Mouse (Mus musculus) myocyte (in vitro differentiated cells): ENCODE measurements around the gene Draxin. TPM values are rescaled to one million over a fixed set of nuclear protein-coding genes. Genes with fewer than 3 reads are reported as not detected.

Source experiments
- H3K27me3 ChIP-seq: one replicate; pipeline ENCODE4 v1.6.1; 2011; ENCODE audit not compliant: control insufficient read depth, insufficient read depth, insufficient read length
- H3K36me3 ChIP-seq: one replicate; pipeline ENCODE4 v1.6.1; 2011; ENCODE audit not compliant: control insufficient read depth, insufficient read depth
- H3K4me2 ChIP-seq: one replicate; pipeline ENCODE4 v1.6.1; 2011; ENCODE audit warnings: low read depth, control low read depth
- H3K4me3 ChIP-seq: one replicate; pipeline ENCODE4 v1.5.1; 2011; ENCODE audit warnings: mild to moderate bottlenecking, control low read depth, moderate library complexity
- H3K79me2 ChIP-seq: one replicate; pipeline ENCODE4 v1.6.1; 2011; ENCODE audit not compliant: control insufficient read depth, insufficient read depth
- H3ac ChIP-seq: one replicate; pipeline ENCODE4 v1.6.1; 2011; ENCODE audit not compliant: control insufficient read depth, insufficient read length
- CEBPB ChIP-seq: IDR thresholded peaks from 2 replicates; pipeline ENCODE4 v1.6.1; 2011; ENCODE audit warnings: mild to moderate bottlenecking, moderate library complexity; ENCODE audit not compliant: poor library complexity, insufficient read depth, severe bottlenecking
- E2F4 ChIP-seq: IDR thresholded peaks from one replicate; pipeline ENCODE4 v1.6.1; 2011; ENCODE audit warnings: mild to moderate bottlenecking, control low read depth, moderate library complexity; ENCODE audit not compliant: insufficient read depth
- MAX ChIP-seq: IDR thresholded peaks from one replicate; pipeline ENCODE4 v1.6.1; 2011; ENCODE audit warnings: low read depth, mild to moderate bottlenecking, control low read depth
- MYOD1 ChIP-seq, 3 experiments: IDR thresholded peaks; one replicate each; pipeline ENCODE4 v1.6.1; 2011; ENCODE audit warnings: control low read depth in 2 of 3, low read depth in 2 of 3, mild to moderate bottlenecking in 2 of 3, moderate library complexity in 1 of 3; ENCODE audit not compliant: insufficient read length in 2 of 3, control insufficient read depth in 1 of 3
- MYOG ChIP-seq, 3 experiments: IDR thresholded peaks; one replicate each; pipeline ENCODE4 v1.6.1; 2011; ENCODE audit warnings: control low read depth in 2 of 3, low read depth in 2 of 3, mild to moderate bottlenecking in 2 of 3; ENCODE audit not compliant: insufficient read length in 2 of 3, control insufficient read depth in 1 of 3, insufficient read depth in 1 of 3
- POLR2A ChIP-seq: IDR thresholded peaks from one replicate; pipeline ENCODE4 v1.6.1; 2011; ENCODE audit warnings: low read depth, mild to moderate bottlenecking, control low read depth, moderate library complexity; ENCODE audit not compliant: insufficient read length
- POLR2AphosphoS2 ChIP-seq: IDR thresholded peaks from one replicate; pipeline ENCODE4 v1.6.1; 2011; ENCODE audit warnings: low read depth, control low read depth; ENCODE audit not compliant: insufficient read length
- REST ChIP-seq: IDR thresholded peaks from one replicate; pipeline ENCODE4 v1.6.1; 2011; ENCODE audit warnings: mild to moderate bottlenecking, control low read depth, moderate library complexity; ENCODE audit not compliant: insufficient read depth, insufficient read length
- SRF ChIP-seq: IDR thresholded peaks from one replicate; pipeline ENCODE4 v1.6.1; 2011; ENCODE audit warnings: low read depth; ENCODE audit not compliant: control insufficient read depth, insufficient read length
- TCF12 ChIP-seq: IDR thresholded peaks from one replicate; pipeline ENCODE4 v1.6.1; 2011; ENCODE audit warnings: mild to moderate bottlenecking, control low read depth; ENCODE audit not compliant: poor library complexity, insufficient read depth, severe bottlenecking
- TCF3 ChIP-seq: IDR thresholded peaks from one replicate; pipeline ENCODE4 v1.6.1; 2011; ENCODE audit warnings: low read depth, control low read depth; ENCODE audit not compliant: insufficient read length
- USF1 ChIP-seq: IDR thresholded peaks from one replicate; pipeline ENCODE4 v1.6.1; 2011; ENCODE audit warnings: low read depth, mild to moderate bottlenecking, control low read depth, moderate library complexity
- polyA plus RNA-seq: library from polyadenylated mRNA; unstranded; fragments of >200 nt; fragmentation: generic; extraction: Trizol; gene quantifications from one replicate; pipeline ENCODE4 v1.2.1, GENCODE M21; 2012; ENCODE audit warnings: missing spikeins

Draxin gene
- polyA plus RNA-seq, 1 experiment, result 0.04 TPM

- no peak for TF ChIP-seq POLR2AphosphoS2
- TF ChIP-seq USF1, result no peak
- TF ChIP-seq MAX, result no peak
- TF ChIP-seq POLR2A, result no peak
- TF ChIP-seq SRF, result no peak
- TF ChIP-seq E2F4, result no peak
- no peak for TF ChIP-seq TCF3
- no peak for TF ChIP-seq TCF12
- no peak for TF ChIP-seq MYOD1 (IDR thresholded peaks at IDR 0.05; ENCODE audit: control insufficient read depth in 1 of 3, insufficient read length in 2 of 3, low read depth in 2 of 3)
Observed at GRCm38 (mm10) chr4:148061086-148061480, 69.4 kb downstream of the Draxin start.

GRCm38 (mm10) chr4:148060120-148061085 is 70.1 kb downstream of the Draxin start:
- Histone ChIP-seq H3K79me2 (no peaks in the 10 kb centered on the region), H3ac (no peak overlapping the region), H3K27me3 (no peaks in the 10 kb centered on the region), H3K4me3 (no peak overlapping the region), H3K36me3 (peaks cover 11% of the 10 kb centered on the region), H3K4me2 (peak overlapping the region; percentile 18)
- no peak for TF ChIP-seq SRF
- no peak for TF ChIP-seq POLR2A
- peak; percentile 84 for TF ChIP-seq POLR2AphosphoS2

More at GRCm38 (mm10) chr4:148061086-148061480, 69.4 kb downstream of the Draxin start:
- Histone ChIP-seq H3K4me3 (no peak overlapping the region), H3K79me2 (no peaks in the 10 kb centered on the region), H3K4me2 (no peak overlapping the region), H3K36me3 (peaks cover 11% of the 10 kb centered on the region), H3K27me3 (no peaks in the 10 kb centered on the region), H3ac (no peak overlapping the region)

GRCm38 (mm10) chr4:148058993-148059392 is 71.5 kb downstream of the Draxin start:
- Histone ChIP-seq H3ac (no peak overlapping the region), H3K4me2 (no peak overlapping the region), H3K4me3 (no peak overlapping the region), H3K79me2 (no peaks in the 10 kb centered on the region), H3K36me3 (peaks cover 14% of the 10 kb centered on the region), H3K27me3 (no peaks in the 10 kb centered on the region)
- no peak for TF ChIP-seq MYOG (IDR thresholded peaks at IDR 0.05; ENCODE audit: control insufficient read depth in 1 of 3, insufficient read depth in 1 of 3, insufficient read length in 2 of 3, low read depth in 2 of 3)
- TF ChIP-seq TCF12, result no peak
- TF ChIP-seq POLR2AphosphoS2, result no peak
- no peak for TF ChIP-seq USF1
- no peak for TF ChIP-seq MAX
- TF ChIP-seq TCF3, result no peak
- no peak for TF ChIP-seq E2F4

- Histone ChIP-seq H3K4me3 (no peak overlapping the region), H3K4me2 (no peak overlapping the region), H3ac (no peak overlapping the region), H3K27me3 (no peaks in the 10 kb centered on the region), H3K79me2 (no peaks in the 10 kb centered on the region), H3K36me3 (peaks cover 18% of the 10 kb centered on the region)
- TF ChIP-seq POLR2AphosphoS2 (peak; percentile 59), MYOG (IDR thresholded peaks at IDR 0.05; ENCODE audit: control insufficient read depth in 1 of 3, insufficient read depth in 1 of 3, insufficient read length in 2 of 3, low read depth in 2 of 3) (peak in 2 of 3 experiments; percentile 27 to 75), CEBPB (no peak), SRF (no peak), TCF12 (peak; percentile 19), REST (no peak), MAX (no peak), E2F4 (no peak), MYOD1 (IDR thresholded peaks at IDR 0.05; ENCODE audit: control insufficient read depth in 1 of 3, insufficient read length in 2 of 3, low read depth in 2 of 3) (peak in 2 of 3 experiments; percentile 35 to 51)
Observed at GRCm38 (mm10) chr4:148058218-148058819, 72.2 kb downstream of the Draxin start.

GRCm38 (mm10) chr4:148057661-148058209 is 72.8 kb downstream of the Draxin start:
- Histone ChIP-seq H3K4me3 (no peak overlapping the region), H3K36me3 (peaks cover 18% of the 10 kb centered on the region)

More at GRCm38 (mm10) chr4:148057661-148058209, 72.8 kb downstream of the Draxin start:
- H3ac ChIP-seq, result no peak overlapping the region
- no peak overlapping the region for H3K4me2 ChIP-seq
- H3K79me2 ChIP-seq, result no peaks in the 10 kb centered on the region
- no peaks in the 10 kb centered on the region for H3K27me3 ChIP-seq
- TF ChIP-seq MYOD1 (IDR thresholded peaks at IDR 0.05; ENCODE audit: control insufficient read depth in 1 of 3, insufficient read length in 2 of 3, low read depth in 2 of 3) (no peak), MAX (no peak), USF1 (no peak), REST (no peak), TCF3 (no peak), SRF (no peak), TCF12 (no peak), POLR2A (no peak), POLR2AphosphoS2 (no peak), MYOG (IDR thresholded peaks at IDR 0.05; ENCODE audit: control insufficient read depth in 1 of 3, insufficient read depth in 1 of 3, insufficient read length in 2 of 3, low read depth in 2 of 3) (no peak), E2F4 (no peak), CEBPB (no peak)
